Mouse (Mus musculus): ENCODE measurements around the gene Ankrd34a. TPM values are rescaled to one million over a fixed set of nuclear protein-coding genes. Genes with fewer than 3 reads are reported as not detected.

The Ankrd34a gene
- polyA plus RNA-seq (2015; fragmentation: Nextera tagmentation; extraction: Ambion mirVana) = 2.0 and 2.1 TPM in 2 replicates

DNA sequence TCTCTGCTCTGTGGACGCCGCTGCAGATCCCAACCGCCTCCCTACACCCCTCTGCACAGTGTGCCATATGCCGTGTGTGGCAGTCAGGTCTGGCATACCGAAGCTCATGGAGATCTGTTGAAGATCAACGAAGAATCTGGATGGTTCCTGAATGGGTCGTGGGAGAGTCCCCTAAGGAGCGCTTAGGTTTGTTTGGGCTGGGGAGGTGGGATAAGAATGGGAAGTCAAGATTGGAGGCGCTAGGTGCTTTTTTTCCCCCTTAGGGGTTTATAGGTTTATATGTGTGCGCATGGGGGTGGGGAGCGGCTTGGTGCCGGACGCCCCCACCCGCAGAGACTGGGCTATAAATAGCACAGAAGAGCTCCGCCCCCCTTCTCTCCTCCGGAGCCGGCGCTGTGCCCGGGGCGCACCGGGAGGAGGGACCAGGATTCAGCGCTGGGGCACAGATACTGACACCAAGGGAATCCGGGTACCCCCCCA, at the start of gene Ankrd34a:
Ankrd34a (plus strand) TSS at position 409 of the 480 bp plus-strand sequence.
- no peak for ATAC-seq
- Histone ChIP-seq H3K36me3 (ENCODE audit: control insufficient read depth, insufficient read depth, low read length) (no peaks in the 10 kb centered on the region), H3K4me1 (ENCODE audit: control insufficient read depth, insufficient read depth, low read length) (peaks cover 27% of the 10 kb centered on the region), H3K4me2 (ENCODE audit: low read depth, low read length) (peak within 1 kb of the TSS; percentile 90), H3K27me3 (replicated peaks; ENCODE audit: control insufficient read depth, insufficient read depth, low read length) (peaks cover 20% of the 10 kb centered on the region), H3K4me3 (ENCODE audit: low read length) (peak within 1 kb of the TSS; percentile 56), H3K9me3 (ENCODE audit: control insufficient read depth, low read length) (no peaks in the 10 kb centered on the region), H3K27ac (ENCODE audit: low read length) (peak within 1 kb of the TSS; percentile 66), H3K9ac (ENCODE audit: low read depth, low read length) (peak within 1 kb of the TSS; percentile 72)
- 2% methylated on average over 11 of the region's 23 CpGs for WGBS

GRCm38 (mm10) chr3:96546880-96547279, 49.6 kb upstream of the Ankrd34a start:
- no peaks in the 10 kb centered on the region for H3K9me3 ChIP-seq (ENCODE audit: control insufficient read depth, low read length)
- H3K4me3 ChIP-seq (ENCODE audit: low read length) = no peak overlapping the region
- no peaks in the 10 kb centered on the region for H3K36me3 ChIP-seq (ENCODE audit: control insufficient read depth, insufficient read depth, low read length)
- peak overlapping the region; percentile 7; the same call in 1 of the 2 replicates for H3K4me2 ChIP-seq (ENCODE audit: low read depth, low read length)
- peaks cover 7% of the 10 kb centered on the region; the same call in 1 of the 2 replicates for H3K4me1 ChIP-seq (ENCODE audit: control insufficient read depth, insufficient read depth, low read length)
- H3K9ac ChIP-seq (ENCODE audit: low read depth, low read length) = 0 out of 2 replicates have a peak overlapping the region, but pooled peaks have one; percentile 17
- no peak for ATAC-seq
- WGBS = 41% methylated on average over 4 of the region's 4 CpGs
- H3K27me3 ChIP-seq (replicated peaks; ENCODE audit: control insufficient read depth, insufficient read depth, low read length) = no peaks in the 10 kb centered on the region
- no peak overlapping the region for H3K27ac ChIP-seq (ENCODE audit: low read length)

DNA sequence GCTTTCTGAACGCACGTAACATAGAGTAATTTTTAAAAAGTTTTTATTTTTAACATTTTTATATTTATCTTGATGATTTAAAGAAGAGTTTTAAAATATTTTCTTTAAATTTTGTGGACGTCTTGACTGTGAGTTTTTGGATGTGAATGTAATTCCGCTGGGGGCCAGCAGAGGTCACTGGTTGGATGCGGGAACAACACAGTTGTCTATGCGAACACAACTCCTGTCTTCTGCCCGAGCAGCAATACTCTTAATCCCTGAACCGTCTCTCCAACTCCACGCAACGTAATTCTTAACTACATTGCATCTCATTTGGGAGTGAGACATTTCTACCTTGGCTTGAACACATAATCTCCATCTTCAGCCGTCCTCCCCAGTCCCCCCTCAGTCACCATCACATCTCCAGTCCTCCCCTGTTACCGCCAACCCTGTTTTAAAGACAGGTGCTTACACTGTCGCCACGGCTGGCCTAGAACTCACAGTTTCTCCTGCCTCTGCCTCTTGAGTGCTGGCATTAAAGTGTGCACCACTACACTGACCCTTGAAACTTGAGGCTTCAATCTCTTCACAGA, 49.0 kb upstream of the Ankrd34a start:
- peaks cover 9% of the 10 kb centered on the region; the same call in 1 of the 2 replicates for H3K4me1 ChIP-seq (ENCODE audit: control insufficient read depth, insufficient read depth, low read length)
- no peaks in the 10 kb centered on the region for H3K27me3 ChIP-seq (replicated peaks; ENCODE audit: control insufficient read depth, insufficient read depth, low read length)
- no peak overlapping the region for H3K4me3 ChIP-seq (ENCODE audit: low read length)
- H3K9ac ChIP-seq (ENCODE audit: low read depth, low read length) = no peak overlapping the region
- 9% methylated on average over 14 of the region's 14 CpGs for WGBS
- H3K27ac ChIP-seq (ENCODE audit: low read length) = no peak overlapping the region
- no peaks in the 10 kb centered on the region for H3K9me3 ChIP-seq (ENCODE audit: control insufficient read depth, low read length)
- no peaks in the 10 kb centered on the region for H3K36me3 ChIP-seq (ENCODE audit: control insufficient read depth, insufficient read depth, low read length)
- 0 out of 2 replicates have a peak, but pooled peaks have one; percentile 51 for ATAC-seq
- peak overlapping the region; percentile 7; the same call in 1 of the 2 replicates for H3K4me2 ChIP-seq (ENCODE audit: low read depth, low read length)

GRCm38 (mm10) chr3:96548824-96549223, 47.6 kb upstream of the Ankrd34a start:
- H3K27ac ChIP-seq (ENCODE audit: low read length) = no peak overlapping the region
- H3K9me3 ChIP-seq (ENCODE audit: control insufficient read depth, low read length) = no peaks in the 10 kb centered on the region
- no peak for ATAC-seq
- no peak overlapping the region for H3K4me2 ChIP-seq (ENCODE audit: low read depth, low read length)
- WGBS = 78% methylated on average over 7 of the region's 7 CpGs
- H3K9ac ChIP-seq (ENCODE audit: low read depth, low read length) = no peak overlapping the region
- H3K4me1 ChIP-seq (ENCODE audit: control insufficient read depth, insufficient read depth, low read length) = peaks cover 9% of the 10 kb centered on the region; the same call in 1 of the 2 replicates
- H3K27me3 ChIP-seq (replicated peaks; ENCODE audit: control insufficient read depth, insufficient read depth, low read length) = no peaks in the 10 kb centered on the region
- no peaks in the 10 kb centered on the region for H3K36me3 ChIP-seq (ENCODE audit: control insufficient read depth, insufficient read depth, low read length)
- H3K4me3 ChIP-seq (ENCODE audit: low read length) = no peak overlapping the region

- no peak overlapping the region for H3K27ac ChIP-seq (ENCODE audit: low read length)
- H3K4me3 ChIP-seq (ENCODE audit: low read length) = no peak overlapping the region
- H3K27me3 ChIP-seq (replicated peaks; ENCODE audit: control insufficient read depth, insufficient read depth, low read length) = no peaks in the 10 kb centered on the region
- no peak for ATAC-seq
- no peak overlapping the region for H3K9ac ChIP-seq (ENCODE audit: low read depth, low read length)
- H3K9me3 ChIP-seq (ENCODE audit: control insufficient read depth, low read length) = no peaks in the 10 kb centered on the region
- WGBS = 81% methylated on average over 5 of the region's 5 CpGs
- peaks cover 9% of the 10 kb centered on the region; the same call in 1 of the 2 replicates for H3K4me1 ChIP-seq (ENCODE audit: control insufficient read depth, insufficient read depth, low read length)
- H3K36me3 ChIP-seq (ENCODE audit: control insufficient read depth, insufficient read depth, low read length) = no peaks in the 10 kb centered on the region
- no peak overlapping the region for H3K4me2 ChIP-seq (ENCODE audit: low read depth, low read length)
These were observed 47.1 kb upstream of the Ankrd34a start for GRCm38 (mm10) chr3:96549346-96549745.

DNA sequence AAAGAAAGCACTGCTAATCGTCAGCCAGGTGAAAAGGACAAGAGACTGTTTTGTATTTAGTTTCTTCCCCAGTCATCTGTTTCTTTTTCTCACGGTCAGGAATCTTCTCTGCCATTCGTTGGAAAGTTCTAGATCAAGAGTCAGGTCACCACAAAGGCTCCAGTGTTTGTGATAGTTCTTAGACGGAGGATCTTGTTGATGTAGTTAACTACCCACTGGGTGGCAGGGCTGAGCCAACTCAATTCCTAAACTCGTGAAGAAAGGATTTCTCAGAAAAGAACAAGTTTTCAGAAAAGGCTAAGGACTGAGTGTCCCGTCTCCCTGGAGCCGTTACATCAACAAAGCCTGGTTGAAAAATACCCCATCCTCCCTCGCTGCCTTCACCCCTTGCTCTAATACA, 45.2 kb upstream of the Ankrd34a start:
- 10% methylated on average over 8 of the region's 8 CpGs for WGBS
- peaks cover 24% of the 10 kb centered on the region for H3K4me1 ChIP-seq (ENCODE audit: control insufficient read depth, insufficient read depth, low read length)

GRCm38 (mm10) chr3:96551890-96552289, 44.5 kb upstream of the Ankrd34a start:
- ATAC-seq = no peak
- 51% methylated on average over 7 of the region's 7 CpGs for WGBS
- no peaks in the 10 kb centered on the region for H3K27me3 ChIP-seq (replicated peaks; ENCODE audit: control insufficient read depth, insufficient read depth, low read length)
- H3K4me3 ChIP-seq (ENCODE audit: low read length) = no peak overlapping the region
- H3K4me2 ChIP-seq (ENCODE audit: low read depth, low read length) = no peak overlapping the region
- H3K9ac ChIP-seq (ENCODE audit: low read depth, low read length) = no peak overlapping the region
- H3K27ac ChIP-seq (ENCODE audit: low read length) = no peak overlapping the region
- H3K36me3 ChIP-seq (ENCODE audit: control insufficient read depth, insufficient read depth, low read length) = no peaks in the 10 kb centered on the region
- no peaks in the 10 kb centered on the region for H3K9me3 ChIP-seq (ENCODE audit: control insufficient read depth, low read length)
- peaks cover 27% of the 10 kb centered on the region for H3K4me1 ChIP-seq (ENCODE audit: control insufficient read depth, insufficient read depth, low read length)

More for the DNA sequence above, 45.2 kb upstream of the Ankrd34a start:
- Histone ChIP-seq H3K27me3 (replicated peaks; ENCODE audit: control insufficient read depth, insufficient read depth, low read length) (no peaks in the 10 kb centered on the region), H3K4me2 (ENCODE audit: low read depth, low read length) (no peak overlapping the region), H3K27ac (ENCODE audit: low read length) (no peak overlapping the region), H3K4me3 (ENCODE audit: low read length) (no peak overlapping the region), H3K36me3 (ENCODE audit: control insufficient read depth, insufficient read depth, low read length) (no peaks in the 10 kb centered on the region), H3K9me3 (ENCODE audit: control insufficient read depth, low read length) (no peaks in the 10 kb centered on the region), H3K9ac (ENCODE audit: low read depth, low read length) (peak overlapping the region; percentile 3; the same call in 1 of the 2 replicates)
- peak; percentile 19; the same call in 1 of the 2 replicates for ATAC-seq

- H3K9ac ChIP-seq (ENCODE audit: low read depth, low read length) = 0 out of 2 replicates have a peak overlapping the region, but pooled peaks have one; percentile 18
- H3K4me1 ChIP-seq (ENCODE audit: control insufficient read depth, insufficient read depth, low read length) = peaks cover 26% of the 10 kb centered on the region
- H3K9me3 ChIP-seq (ENCODE audit: control insufficient read depth, low read length) = no peaks in the 10 kb centered on the region
- 64% methylated on average over 6 of the region's 6 CpGs for WGBS
- no peaks in the 10 kb centered on the region for H3K36me3 ChIP-seq (ENCODE audit: control insufficient read depth, insufficient read depth, low read length)
- H3K4me3 ChIP-seq (ENCODE audit: low read length) = no peak overlapping the region
- H3K27ac ChIP-seq (ENCODE audit: low read length) = no peak overlapping the region
- H3K4me2 ChIP-seq (ENCODE audit: low read depth, low read length) = no peak overlapping the region
- H3K27me3 ChIP-seq (replicated peaks; ENCODE audit: control insufficient read depth, insufficient read depth, low read length) = no peaks in the 10 kb centered on the region
- no peak for ATAC-seq
These were observed 42.8 kb upstream of the Ankrd34a start for GRCm38 (mm10) chr3:96553601-96554000.

- 0 out of 2 replicates have a peak overlapping the region, but pooled peaks have one; percentile 75 for H3K27ac ChIP-seq (ENCODE audit: low read length)
- no peak overlapping the region for H3K4me2 ChIP-seq (ENCODE audit: low read depth, low read length)
- no peaks in the 10 kb centered on the region for H3K9me3 ChIP-seq (ENCODE audit: control insufficient read depth, low read length)
- H3K36me3 ChIP-seq (ENCODE audit: control insufficient read depth, insufficient read depth, low read length) = no peaks in the 10 kb centered on the region
- no peak for ATAC-seq
- H3K9ac ChIP-seq (ENCODE audit: low read depth, low read length) = no peak overlapping the region
- H3K4me3 ChIP-seq (ENCODE audit: low read length) = no peak overlapping the region
- no peaks in the 10 kb centered on the region for H3K27me3 ChIP-seq (replicated peaks; ENCODE audit: control insufficient read depth, insufficient read depth, low read length)
- WGBS = 84% methylated on average over 6 of the region's 6 CpGs
- H3K4me1 ChIP-seq (ENCODE audit: control insufficient read depth, insufficient read depth, low read length) = peaks cover 26% of the 10 kb centered on the region
These were observed 42.2 kb upstream of the Ankrd34a start for GRCm38 (mm10) chr3:96554251-96554650.
